Mouse (Mus musculus) retina, postnatal 1 day (tissue): ENCODE results near the gene Traf3ip2.

ENCODE experiments used
- DNase-seq: peaks from one replicate; pipeline ENCODE4 v3.0.0-alpha.2; 2012

Traf3ip2 gene

DNA sequence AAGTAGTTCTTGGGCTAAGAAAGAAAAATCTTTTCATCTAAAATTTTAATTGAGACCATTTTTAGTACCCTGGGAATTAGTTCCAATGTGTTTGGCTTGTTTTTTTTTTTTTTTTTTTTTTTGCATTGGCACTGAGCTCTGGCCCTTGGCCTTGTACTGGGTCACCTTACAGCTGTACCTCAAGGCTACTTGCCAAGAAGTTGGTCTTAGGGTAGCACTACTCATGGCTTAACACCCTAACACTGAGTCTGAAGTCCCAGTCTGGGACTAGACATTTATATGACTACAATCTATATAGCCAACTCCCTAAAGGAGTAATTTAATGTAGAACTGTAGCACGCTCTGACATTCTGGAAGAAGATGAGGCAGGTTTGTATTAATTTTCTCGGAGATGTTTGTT is 69.8 kb downstream of the Traf3ip2 start:
- no peak for DNase-seq

GRCm38 (mm10) chr10:39683481-39683880 is 70.7 kb downstream of the Traf3ip2 start:
- no peak for DNase-seq

GRCm38 (mm10) chr10:39686811-39687210 is 74.1 kb downstream of the Traf3ip2 start:
- DNase-seq = no peak

- no peak for DNase-seq
Observed at GRCm38 (mm10) chr10:39687851-39688250, 75.1 kb downstream of the Traf3ip2 start.

- DNase-seq = peak; percentile 33
Observed at GRCm38 (mm10) chr10:39691351-39692064, 78.8 kb downstream of the Traf3ip2 start.

DNA sequence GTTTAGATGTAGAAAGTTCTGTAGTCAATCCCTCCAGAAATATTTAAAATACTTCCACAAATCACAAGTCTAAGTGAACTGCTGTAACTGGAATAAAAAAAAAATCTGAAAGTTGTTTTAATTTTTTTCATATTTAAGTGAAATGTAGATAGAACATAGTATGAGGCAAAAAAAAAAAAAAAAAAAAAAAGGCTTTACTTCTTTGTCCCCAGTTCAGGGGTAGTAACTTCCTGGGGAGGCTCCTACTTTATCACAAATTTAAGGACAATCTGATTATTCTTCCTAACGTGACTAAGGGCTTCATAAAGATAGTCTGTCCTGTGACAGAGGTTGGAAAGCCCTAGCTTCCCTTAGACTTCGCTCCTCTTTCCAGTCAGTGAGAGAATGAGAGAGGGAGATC is 79.4 kb downstream of the Traf3ip2 start:
- DNase-seq = no peak
